Mouse (Mus musculus): ENCODE measurements around the gene Lrrc25. TPM values are rescaled to one million over a fixed set of nuclear protein-coding genes. Genes with fewer than 3 reads are reported as not detected.

Gene Lrrc25
- polyA plus RNA-seq, 2 experiments = 3.2 to 3.5 TPM

GRCm38 (mm10) chr8:70618888-70619334 lies 3.0 kb downstream of the Lrrc25 start:
- H3K4me3 ChIP-seq (replicated peaks; ENCODE audit: low read length) = no peak overlapping the region
- no peaks in the 10 kb centered on the region for H3K4me1 ChIP-seq (ENCODE audit: control insufficient read depth, insufficient read depth, low read length)
- H3K4me2 ChIP-seq (replicated peaks; ENCODE audit: low read depth, low read length, severe bottlenecking) = no peak overlapping the region
- peak; percentile 38; the same call in 1 of the 2 replicates for ATAC-seq (ENCODE audit: low FRiP score, low read depth)
- no peak overlapping the region for H3K27ac ChIP-seq (replicated peaks; ENCODE audit: low read depth, low read length)
- no peaks in the 10 kb centered on the region for H3K27me3 ChIP-seq (ENCODE audit: control insufficient read depth, insufficient read depth, low read length)
- 47% methylated on average over 9 of the region's 9 CpGs for WGBS
- no peak for TF ChIP-seq POLR2A (IDR thresholded peaks at IDR 0.05; ENCODE audit: borderline replicate concordance, extremely low read depth, insufficient read depth, insufficient read length)
- H3K9ac ChIP-seq (ENCODE audit: low read depth, low read length, severe bottlenecking) = no peak overlapping the region
- H3K36me3 ChIP-seq (ENCODE audit: control insufficient read depth, insufficient read depth, low read length) = no peaks in the 10 kb centered on the region
- no peaks in the 10 kb centered on the region for H3K9me3 ChIP-seq (ENCODE audit: control insufficient read depth, low read length)
- DNase-seq (ENCODE audit: low spot score) = no peak

- no peak for TF ChIP-seq POLR2A (IDR thresholded peaks at IDR 0.05; ENCODE audit: borderline replicate concordance, extremely low read depth, insufficient read depth, insufficient read length)
- H3K27me3 ChIP-seq (ENCODE audit: control insufficient read depth, insufficient read depth, low read length) = no peaks in the 10 kb centered on the region
- no peak overlapping the region for H3K27ac ChIP-seq (replicated peaks; ENCODE audit: low read depth, low read length)
- no peak overlapping the region for H3K4me3 ChIP-seq (replicated peaks; ENCODE audit: low read length)
- no peaks in the 10 kb centered on the region for H3K36me3 ChIP-seq (ENCODE audit: control insufficient read depth, insufficient read depth, low read length)
- H3K4me2 ChIP-seq (replicated peaks; ENCODE audit: low read depth, low read length, severe bottlenecking) = no peak overlapping the region
- no peak overlapping the region for H3K9ac ChIP-seq (ENCODE audit: low read depth, low read length, severe bottlenecking)
- 52% methylated on average over 3 of the region's 3 CpGs for WGBS
- DNase-seq (ENCODE audit: low spot score) (no peak), ATAC-seq (ENCODE audit: low FRiP score, low read depth) (no peak)
- H3K4me1 ChIP-seq (ENCODE audit: control insufficient read depth, insufficient read depth, low read length) = 0 out of 2 replicates have a peak, but pooled peaks cover 6% of the 10 kb centered on the region
- no peaks in the 10 kb centered on the region for H3K9me3 ChIP-seq (ENCODE audit: control insufficient read depth, low read length)
These were observed 6.3 kb downstream of the Lrrc25 start for GRCm38 (mm10) chr8:70622220-70622619.

GRCm38 (mm10) chr8:70625104-70625503 lies 9.1 kb downstream of the Lrrc25 start:
- DNase-seq (ENCODE audit: low spot score) (peak; percentile 56), ATAC-seq (ENCODE audit: low FRiP score, low read depth) (no peak; the same call in 1 of the 2 replicates)
- H3K4me2 ChIP-seq (replicated peaks; ENCODE audit: low read depth, low read length, severe bottlenecking) = peak overlapping the region; percentile 23; the same call in 1 of the 2 replicates
- TF ChIP-seq POLR2A (IDR thresholded peaks at IDR 0.05; ENCODE audit: borderline replicate concordance, extremely low read depth, insufficient read depth, insufficient read length) = no peak
- no peaks in the 10 kb centered on the region for H3K27me3 ChIP-seq (ENCODE audit: control insufficient read depth, insufficient read depth, low read length)
- no peaks in the 10 kb centered on the region for H3K36me3 ChIP-seq (ENCODE audit: control insufficient read depth, insufficient read depth, low read length)
- 7% methylated on average over 5 of the region's 5 CpGs for WGBS
- H3K4me3 ChIP-seq (replicated peaks; ENCODE audit: low read length) = no peak overlapping the region
- peaks cover 9% of the 10 kb centered on the region; the same call in 1 of the 2 replicates for H3K4me1 ChIP-seq (ENCODE audit: control insufficient read depth, insufficient read depth, low read length)
- no peak overlapping the region; the same call in 1 of the 2 replicates for H3K27ac ChIP-seq (replicated peaks; ENCODE audit: low read depth, low read length)
- no peak overlapping the region for H3K9ac ChIP-seq (ENCODE audit: low read depth, low read length, severe bottlenecking)
- H3K9me3 ChIP-seq (ENCODE audit: control insufficient read depth, low read length) = no peaks in the 10 kb centered on the region

GRCm38 (mm10) chr8:70627041-70627440 lies 11.1 kb downstream of the Lrrc25 start:
- H3K9me3 ChIP-seq (ENCODE audit: control insufficient read depth, low read length) = no peaks in the 10 kb centered on the region
- H3K4me3 ChIP-seq (replicated peaks; ENCODE audit: low read length) = no peak overlapping the region
- TF ChIP-seq POLR2A (IDR thresholded peaks at IDR 0.05; ENCODE audit: borderline replicate concordance, extremely low read depth, insufficient read depth, insufficient read length) = no peak
- ATAC-seq (ENCODE audit: low FRiP score, low read depth) = no peak
- WGBS = 84% methylated on average over 5 of the region's 5 CpGs
- peaks cover 6% of the 10 kb centered on the region; the same call in 1 of the 2 replicates for H3K27me3 ChIP-seq (ENCODE audit: control insufficient read depth, insufficient read depth, low read length)
- H3K4me2 ChIP-seq (replicated peaks; ENCODE audit: low read depth, low read length, severe bottlenecking) = no peak overlapping the region
- peaks cover 15% of the 10 kb centered on the region for H3K4me1 ChIP-seq (ENCODE audit: control insufficient read depth, insufficient read depth, low read length)
- H3K36me3 ChIP-seq (ENCODE audit: control insufficient read depth, insufficient read depth, low read length) = no peaks in the 10 kb centered on the region
- no peak for DNase-seq (ENCODE audit: low spot score)
- no peak overlapping the region for H3K27ac ChIP-seq (replicated peaks; ENCODE audit: low read depth, low read length)
- H3K9ac ChIP-seq (ENCODE audit: low read depth, low read length, severe bottlenecking) = no peak overlapping the region

GRCm38 (mm10) chr8:70628986-70629490 lies 13.1 kb downstream of the Lrrc25 start:
- DNase-seq (ENCODE audit: low spot score) (no peak), ATAC-seq (ENCODE audit: low FRiP score, low read depth) (no peak)
- H3K4me3 ChIP-seq (replicated peaks; ENCODE audit: low read length) = peak overlapping the region; percentile 41
- TF ChIP-seq POLR2A (IDR thresholded peaks at IDR 0.05; ENCODE audit: borderline replicate concordance, extremely low read depth, insufficient read depth, insufficient read length) = no peak
- no peaks in the 10 kb centered on the region for H3K9me3 ChIP-seq (ENCODE audit: control insufficient read depth, low read length)
- H3K27me3 ChIP-seq (ENCODE audit: control insufficient read depth, insufficient read depth, low read length) = peaks cover 6% of the 10 kb centered on the region; the same call in 1 of the 2 replicates
- no peak overlapping the region for H3K27ac ChIP-seq (replicated peaks; ENCODE audit: low read depth, low read length)
- 54% methylated on average over 7 of the region's 7 CpGs for whole genome bisulfite sequencing
- H3K36me3 ChIP-seq (ENCODE audit: control insufficient read depth, insufficient read depth, low read length) = no peaks in the 10 kb centered on the region
- H3K9ac ChIP-seq (ENCODE audit: low read depth, low read length, severe bottlenecking) = no peak overlapping the region
- H3K4me1 ChIP-seq (ENCODE audit: control insufficient read depth, insufficient read depth, low read length) = peaks cover 17% of the 10 kb centered on the region
- peak overlapping the region; percentile 72 for H3K4me2 ChIP-seq (replicated peaks; ENCODE audit: low read depth, low read length, severe bottlenecking)

Data from limb, embryonic 14.5 days (tissue).